In the genomic region with DNA sequence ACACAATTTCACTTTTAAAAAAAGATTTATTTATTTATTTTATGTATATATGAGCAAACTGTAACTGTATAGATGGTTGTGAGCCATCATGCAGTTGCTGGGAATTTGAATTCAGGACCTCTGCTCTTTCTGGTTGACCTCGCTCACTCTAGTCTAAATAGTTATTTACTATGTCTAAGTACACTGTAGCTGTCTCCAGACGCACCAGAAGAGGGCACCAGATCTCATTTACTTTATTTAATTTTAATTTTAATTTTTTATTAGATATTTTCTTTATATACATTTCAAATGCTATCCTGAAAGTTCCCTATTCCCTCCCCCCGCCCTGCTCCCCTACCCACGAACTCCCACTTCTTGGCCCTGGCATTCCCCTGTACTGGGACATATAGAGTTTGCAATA, we compare ENCODE assay signal across 21 mouse cellular contexts. TPM values are rescaled to one million over a fixed set of nuclear protein-coding genes. Genes with fewer than 3 reads are reported as not detected.
"Had no signal": no experiment of that assay in that cellular context is flagged by ENCODE, and none has a peak within 500 bp of the region (broad histone marks: within the 10 kb centered on the region; RNA-seq: fewer than 3 reads in every experiment).

No protein-coding gene starts in this region.

- H3K4me2 ChIP-seq: limb, embryonic 12.5 days; liver, embryonic 13.5 days; lung, embryonic 15.5 days; midbrain, embryonic 13.5 days; neural tube, embryonic 15.5 days had no signal

- ATAC-seq: intestine, postnatal 0 days; liver, postnatal 0 days; midbrain, embryonic 13.5 days had no signal

- H3K4me1 ChIP-seq: limb, embryonic 12.5 days; liver, embryonic 13.5 days; lung, embryonic 15.5 days; neural tube, embryonic 15.5 days had no signal

- H3K9ac ChIP-seq: limb, embryonic 12.5 days; liver, embryonic 13.5 days; liver, postnatal 0 days; lung, embryonic 15.5 days; midbrain, embryonic 13.5 days; neural tube, embryonic 15.5 days had no signal

- H3K4me3 ChIP-seq: limb, embryonic 12.5 days; liver, embryonic 13.5 days; lung, embryonic 15.5 days; midbrain, embryonic 13.5 days; myocyte; neural tube, embryonic 15.5 days had no signal

- H3K27ac ChIP-seq: limb, embryonic 12.5 days; liver, embryonic 13.5 days; lung, embryonic 15.5 days; macrophage; midbrain, embryonic 13.5 days; neural tube, embryonic 15.5 days had no signal

- H3K9me3 ChIP-seq: liver, embryonic 13.5 days; lung, embryonic 15.5 days; midbrain, embryonic 13.5 days; neural tube, embryonic 15.5 days had no signal

- DNase-seq: kidney, adult 8-10 months; kidney, postnatal 10 days; kidney, postnatal 4 days; liver; liver, embryonic 13.5 days; liver, postnatal 0 days; lung, postnatal 14 days; thymus, adult 2 months; thymus, postnatal 25 days had no signal

- H3K36me3 ChIP-seq: limb, embryonic 12.5 days; liver, embryonic 13.5 days; lung, embryonic 15.5 days; midbrain, embryonic 13.5 days; neural tube, embryonic 15.5 days had no signal

- H3K27me3 ChIP-seq: limb, embryonic 12.5 days; liver, embryonic 13.5 days; lung, embryonic 15.5 days; midbrain, embryonic 13.5 days; neural tube, embryonic 15.5 days had no signal

RNA-seq across cellular contexts. Expression of gene Scgb1a1, which starts 58.5 kb away (rescaled TPM):
- total RNA-seq: layer of hippocampus, postnatal 25 days; left cerebral cortex, adult 8-10 months; left cerebral cortex, postnatal 25 days; megakaryocyte-erythroid progenitor cell, adult 5-6 weeks had no signal
- polyA plus RNA-seq: intestine, postnatal 0 days; limb, embryonic 12.5 days; liver, embryonic 13.5 days; macrophage; midbrain, embryonic 13.5 days; myocyte; neural tube, embryonic 11.5 days; neural tube, embryonic 15.5 days had no signal
